Mouse (Mus musculus): Measurements from ENCODE around the gene Ina. TPM values are rescaled to one million over a fixed set of nuclear protein-coding genes. Genes with fewer than 3 reads are reported as not detected.

The Ina gene
- polyA plus RNA-seq, 1 experiment from 2014 or later = 0.43 TPM

GRCm38 (mm10) chr19:47049061-47049460 is 34.6 kb downstream of the Ina start:
- ATAC-seq (replicated peaks; ENCODE audit: insufficient number of reproducible peaks, low FRiP score, low TSS enrichment) = no peak
- Histone ChIP-seq H3K9ac (ENCODE audit: low read depth, low read length) (no peak overlapping the region), H3K36me3 (ENCODE audit: control insufficient read depth, insufficient read depth, low read length) (peaks cover 6% of the 10 kb centered on the region; the same call in 1 of the 2 replicates), H3K4me2 (no peak overlapping the region), H3K4me3 (ENCODE audit: low read depth, low read length) (no peak overlapping the region), H3K27ac (ENCODE audit: low read depth, low read length) (no peak overlapping the region), H3K9me3 (replicated peaks; ENCODE audit: control insufficient read depth, low read length) (no peaks in the 10 kb centered on the region), H3K4me1 (ENCODE audit: control insufficient read depth, insufficient read depth, low read length) (peaks cover 3% of the 10 kb centered on the region; the same call in 1 of the 2 replicates), H3K27me3 (ENCODE audit: control insufficient read depth, insufficient read depth, low read length) (no peaks in the 10 kb centered on the region)
- 65% methylated on average over 4 of the region's 4 CpGs for WGBS (ENCODE audit: insufficient replicate concordance)

DNA sequence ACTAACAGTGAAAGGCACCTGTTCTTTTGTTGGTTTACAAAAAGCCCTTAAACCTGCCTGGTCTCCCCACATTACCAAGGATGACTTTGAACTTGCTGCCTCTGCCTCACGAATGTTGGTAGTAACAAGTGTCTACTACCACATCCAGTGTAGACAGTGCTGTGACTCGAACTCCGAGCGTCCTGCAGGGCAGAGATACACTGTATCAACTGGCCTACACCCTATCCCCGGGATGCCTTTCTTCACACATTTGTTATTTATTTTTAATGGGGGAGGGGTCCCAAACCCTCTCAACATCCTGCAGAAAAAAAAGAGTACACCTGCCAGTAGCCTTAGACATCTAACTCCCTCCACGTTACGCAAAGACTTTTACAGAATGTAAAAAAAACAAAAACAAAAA is 35.3 kb downstream of the Ina start:
- Histone ChIP-seq H3K4me2 (peak overlapping the region; percentile 68), H3K9me3 (replicated peaks; ENCODE audit: control insufficient read depth, low read length) (no peaks in the 10 kb centered on the region), H3K27ac (ENCODE audit: low read depth, low read length) (no peak overlapping the region), H3K9ac (ENCODE audit: low read depth, low read length) (no peak overlapping the region; the same call in 1 of the 2 replicates), H3K36me3 (ENCODE audit: control insufficient read depth, insufficient read depth, low read length) (peaks cover 6% of the 10 kb centered on the region; the same call in 1 of the 2 replicates), H3K27me3 (ENCODE audit: control insufficient read depth, insufficient read depth, low read length) (no peaks in the 10 kb centered on the region), H3K4me1 (ENCODE audit: control insufficient read depth, insufficient read depth, low read length) (peaks cover 3% of the 10 kb centered on the region; the same call in 1 of the 2 replicates), H3K4me3 (ENCODE audit: low read depth, low read length) (peak overlapping the region; percentile 59)
- no peak for ATAC-seq (replicated peaks; ENCODE audit: insufficient number of reproducible peaks, low FRiP score, low TSS enrichment)
- WGBS (ENCODE audit: insufficient replicate concordance) = 6% methylated on average over 7 of the region's 7 CpGs

- Histone ChIP-seq H3K9me3 (replicated peaks; ENCODE audit: control insufficient read depth, low read length) (no peaks in the 10 kb centered on the region), H3K27me3 (ENCODE audit: control insufficient read depth, insufficient read depth, low read length) (no peaks in the 10 kb centered on the region), H3K27ac (ENCODE audit: low read depth, low read length) (peak within 1 kb of the TSS; percentile 77), H3K4me1 (ENCODE audit: control insufficient read depth, insufficient read depth, low read length) (peaks cover 3% of the 10 kb centered on the region; the same call in 1 of the 2 replicates), H3K4me2 (peak within 1 kb of the TSS; percentile 68), H3K36me3 (ENCODE audit: control insufficient read depth, insufficient read depth, low read length) (peaks cover 6% of the 10 kb centered on the region; the same call in 1 of the 2 replicates), H3K4me3 (ENCODE audit: low read depth, low read length) (peak within 1 kb of the TSS; percentile 59), H3K9ac (ENCODE audit: low read depth, low read length) (peak within 1 kb of the TSS; percentile 70)
- WGBS (ENCODE audit: insufficient replicate concordance) = under 1% methylated on average over 75 of the region's 75 CpGs
- ATAC-seq (replicated peaks; ENCODE audit: insufficient number of reproducible peaks, low FRiP score, low TSS enrichment) = peak; percentile 76
Measured at GRCm38 (mm10) chr19:47050271-47051032, 36.0 kb downstream of the Ina start, which contains the start of gene Pcgf6. Pcgf6 (minus strand) TSS chr19:47050906.

- H3K4me1 ChIP-seq (ENCODE audit: control insufficient read depth, insufficient read depth, low read length) = peaks cover 3% of the 10 kb centered on the region; the same call in 1 of the 2 replicates
Measured at GRCm38 (mm10) chr19:47052927-47053326, 38.4 kb downstream of the Ina start.

DNA sequence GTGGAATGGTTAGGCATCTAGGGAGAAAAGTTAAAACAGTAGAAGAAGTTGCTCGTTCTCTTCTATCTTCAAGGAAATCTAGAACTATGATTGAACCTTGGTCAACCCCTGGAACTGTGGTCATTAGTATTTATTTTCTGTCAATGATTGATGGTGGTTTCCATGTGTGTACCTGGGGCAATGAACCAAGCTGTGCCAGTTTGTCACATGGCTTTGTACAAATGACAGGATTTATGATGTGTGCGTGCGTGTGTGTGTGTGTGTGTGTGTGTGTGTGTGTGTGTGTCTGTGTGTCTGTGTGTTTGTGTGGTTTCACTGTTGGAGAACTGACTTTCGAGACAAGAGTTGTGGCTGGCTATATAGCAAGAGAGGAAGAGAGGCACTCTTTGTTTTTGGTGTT is 39.0 kb downstream of the Ina start:
- Histone ChIP-seq H3K4me2 (no peak overlapping the region), H3K9ac (ENCODE audit: low read depth, low read length) (no peak overlapping the region), H3K9me3 (replicated peaks; ENCODE audit: control insufficient read depth, low read length) (no peaks in the 10 kb centered on the region), H3K27ac (ENCODE audit: low read depth, low read length) (no peak overlapping the region), H3K36me3 (ENCODE audit: control insufficient read depth, insufficient read depth, low read length) (no peaks in the 10 kb centered on the region), H3K27me3 (ENCODE audit: control insufficient read depth, insufficient read depth, low read length) (no peaks in the 10 kb centered on the region), H3K4me3 (ENCODE audit: low read depth, low read length) (no peak overlapping the region), H3K4me1 (ENCODE audit: control insufficient read depth, insufficient read depth, low read length) (peaks cover 3% of the 10 kb centered on the region; the same call in 1 of the 2 replicates)
- no peak for ATAC-seq (replicated peaks; ENCODE audit: insufficient number of reproducible peaks, low FRiP score, low TSS enrichment)
- 87% methylated on average over 4 of the region's 4 CpGs for WGBS (ENCODE audit: insufficient replicate concordance)

More at GRCm38 (mm10) chr19:47052927-47053326, 38.4 kb downstream of the Ina start:
- H3K36me3 ChIP-seq (ENCODE audit: control insufficient read depth, insufficient read depth, low read length) = no peaks in the 10 kb centered on the region
- no peaks in the 10 kb centered on the region for H3K27me3 ChIP-seq (ENCODE audit: control insufficient read depth, insufficient read depth, low read length)
- H3K9me3 ChIP-seq (replicated peaks; ENCODE audit: control insufficient read depth, low read length) = no peaks in the 10 kb centered on the region
- H3K4me3 ChIP-seq (ENCODE audit: low read depth, low read length) = no peak overlapping the region
- H3K27ac ChIP-seq (ENCODE audit: low read depth, low read length) = no peak overlapping the region
- WGBS (ENCODE audit: insufficient replicate concordance) = 81% methylated on average over 4 of the region's 4 CpGs
- H3K9ac ChIP-seq (ENCODE audit: low read depth, low read length) = no peak overlapping the region
- no peak for ATAC-seq (replicated peaks; ENCODE audit: insufficient number of reproducible peaks, low FRiP score, low TSS enrichment)
- no peak overlapping the region for H3K4me2 ChIP-seq

GRCm38 (mm10) chr19:47057684-47058083 is 43.2 kb downstream of the Ina start:
- no peaks in the 10 kb centered on the region for H3K36me3 ChIP-seq (ENCODE audit: control insufficient read depth, insufficient read depth, low read length)
- no peak overlapping the region for H3K4me3 ChIP-seq (ENCODE audit: low read depth, low read length)
- H3K9me3 ChIP-seq (replicated peaks; ENCODE audit: control insufficient read depth, low read length) = no peaks in the 10 kb centered on the region
- WGBS (ENCODE audit: insufficient replicate concordance) = 43% methylated on average over 1 of the region's 1 CpGs
- no peaks in the 10 kb centered on the region for H3K4me1 ChIP-seq (ENCODE audit: control insufficient read depth, insufficient read depth, low read length)
- no peaks in the 10 kb centered on the region for H3K27me3 ChIP-seq (ENCODE audit: control insufficient read depth, insufficient read depth, low read length)
- no peak overlapping the region for H3K27ac ChIP-seq (ENCODE audit: low read depth, low read length)
- H3K9ac ChIP-seq (ENCODE audit: low read depth, low read length) = no peak overlapping the region
- no peak overlapping the region for H3K4me2 ChIP-seq
- no peak for ATAC-seq (replicated peaks; ENCODE audit: insufficient number of reproducible peaks, low FRiP score, low TSS enrichment)

GRCm38 (mm10) chr19:47065860-47066259 is 51.4 kb downstream of the Ina start:
- Histone ChIP-seq H3K9me3 (replicated peaks; ENCODE audit: control insufficient read depth, low read length) (no peaks in the 10 kb centered on the region), H3K9ac (ENCODE audit: low read depth, low read length) (no peak overlapping the region), H3K36me3 (ENCODE audit: control insufficient read depth, insufficient read depth, low read length) (no peaks in the 10 kb centered on the region), H3K27ac (ENCODE audit: low read depth, low read length) (no peak overlapping the region), H3K4me3 (ENCODE audit: low read depth, low read length) (no peak overlapping the region), H3K4me2 (no peak overlapping the region), H3K4me1 (ENCODE audit: control insufficient read depth, insufficient read depth, low read length) (peaks cover 10% of the 10 kb centered on the region), H3K27me3 (ENCODE audit: control insufficient read depth, insufficient read depth, low read length) (no peaks in the 10 kb centered on the region)
- 90% methylated on average over 3 of the region's 3 CpGs for whole genome bisulfite sequencing (ENCODE audit: insufficient replicate concordance)
- ATAC-seq (replicated peaks; ENCODE audit: insufficient number of reproducible peaks, low FRiP score, low TSS enrichment) = no peak

DNA sequence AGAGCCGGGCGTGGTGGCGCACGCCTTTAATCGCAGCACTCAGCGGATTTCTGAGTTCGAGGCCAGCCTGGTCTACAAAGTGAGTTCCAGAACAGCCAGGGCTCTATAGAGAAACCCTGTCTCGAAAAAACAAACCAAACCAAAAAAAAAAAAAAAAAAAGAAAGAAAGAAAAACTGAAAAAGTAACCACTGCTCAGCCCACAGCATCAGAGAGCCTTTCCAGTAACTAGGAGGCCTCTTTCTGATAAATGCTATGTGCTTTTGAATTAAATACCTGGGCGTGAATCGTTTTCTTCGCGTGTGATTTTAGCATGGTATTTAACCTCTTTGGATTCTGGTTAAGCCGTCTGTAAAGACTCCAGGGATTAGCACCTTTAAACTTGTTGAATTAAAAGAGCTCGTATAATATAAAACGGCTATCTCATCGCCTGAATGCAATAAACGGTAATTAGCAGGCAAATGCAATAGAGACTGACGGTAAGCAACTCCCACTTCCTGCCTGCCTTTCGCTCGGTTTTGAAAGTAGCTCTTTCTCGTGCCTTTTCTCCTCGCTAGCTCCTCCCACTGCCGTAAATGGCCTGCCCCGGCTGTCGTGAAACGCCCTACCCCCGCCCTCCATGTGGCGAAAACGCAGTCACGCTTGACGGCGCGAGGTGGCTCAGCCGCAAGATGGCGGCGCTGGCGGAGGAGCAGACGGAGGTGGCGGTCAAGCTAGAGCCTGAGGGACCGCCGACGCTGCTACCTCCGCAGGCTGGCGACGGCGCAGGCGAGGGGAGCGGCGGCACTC is 52.8 kb downstream of the Ina start, which contains the start of gene Taf5:
TSS of gene Taf5 (plus strand) at position 651 of the 787 bp plus-strand sequence.
- WGBS (ENCODE audit: insufficient replicate concordance) = 10% methylated on average over 46 of the region's 49 CpGs
- Histone ChIP-seq H3K27ac (ENCODE audit: low read depth, low read length) (peak within 1 kb of the TSS; percentile 82), H3K4me3 (ENCODE audit: low read depth, low read length) (peak within 1 kb of the TSS; percentile 99), H3K4me1 (ENCODE audit: control insufficient read depth, insufficient read depth, low read length) (peaks cover 10% of the 10 kb centered on the region), H3K9me3 (replicated peaks; ENCODE audit: control insufficient read depth, low read length) (no peaks in the 10 kb centered on the region), H3K9ac (ENCODE audit: low read depth, low read length) (peak within 1 kb of the TSS; percentile 95), H3K36me3 (ENCODE audit: control insufficient read depth, insufficient read depth, low read length) (peaks cover 5% of the 10 kb centered on the region), H3K27me3 (ENCODE audit: control insufficient read depth, insufficient read depth, low read length) (no peaks in the 10 kb centered on the region), H3K4me2 (peak within 1 kb of the TSS; percentile 84)
- ATAC-seq (replicated peaks; ENCODE audit: insufficient number of reproducible peaks, low FRiP score, low TSS enrichment) = peak; percentile 67

Data from heart, embryonic 11.5 days (tissue).